Mouse (Mus musculus) E14TG2a.4 (cell line): ENCODE results near the gene Micu1.

Source experiments
- CTCF ChIP-seq: conservative IDR thresholded peaks from 2 replicates; pipeline ENCODE4 v1.5.1; 2014; ENCODE audit warnings: low read length
- NANOG ChIP-seq: IDR thresholded peaks from 2 replicates; pipeline ENCODE4 v1.6.1; 2014; ENCODE audit warnings: borderline replicate concordance, low read length, mixed read lengths
- POU5F1 ChIP-seq: IDR thresholded peaks from 2 replicates; pipeline ENCODE4 v1.6.1; 2014; ENCODE audit warnings: low read length, borderline replicate concordance

GRCm38 (mm10) chr10:59846416-59846815 is 144.1 kb downstream of the Micu1 start:
- TF ChIP-seq POU5F1 (no peak), CTCF (peak; percentile 54), NANOG (no peak)
